Mouse (Mus musculus): ENCODE results near the gene Ctdspl.

Gene Ctdspl

GRCm38 (mm10) chr9:118926111-118926650 lies at the start of gene Ctdspl:
Gene Ctdspl, plus strand, starts transcription at chr9:118926453.
- peak; percentile 54 to 68 for DNase-seq (ENCODE audit: low spot score in 2 of 2)

DNA sequence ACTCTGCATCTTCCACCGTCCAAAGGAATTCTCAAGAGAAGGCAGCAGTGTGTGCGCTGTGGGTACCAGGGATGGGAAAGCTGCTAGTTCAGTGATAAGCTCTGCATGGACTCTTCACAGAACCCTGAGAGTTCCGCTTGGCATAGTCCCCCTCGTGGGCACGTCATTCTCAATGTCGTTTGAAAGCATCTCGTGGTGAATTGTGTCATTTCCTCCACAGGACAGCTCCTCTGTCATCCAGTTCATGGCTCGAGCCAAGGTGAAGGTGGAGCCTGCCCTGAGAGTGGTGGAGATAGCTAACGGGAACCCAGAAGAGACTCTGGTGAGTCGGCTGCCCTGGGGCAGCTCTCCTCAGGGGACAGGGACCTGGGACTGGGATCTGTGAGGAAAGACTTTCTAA lies 49.4 kb upstream of the Ctdspl start:
- no peak for DNase-seq (ENCODE audit: low spot score in 2 of 2)

- DNase-seq (ENCODE audit: low spot score in 2 of 2): no peak
These were observed 48.8 kb upstream of the Ctdspl start for GRCm38 (mm10) chr9:118877365-118878008.

DNA sequence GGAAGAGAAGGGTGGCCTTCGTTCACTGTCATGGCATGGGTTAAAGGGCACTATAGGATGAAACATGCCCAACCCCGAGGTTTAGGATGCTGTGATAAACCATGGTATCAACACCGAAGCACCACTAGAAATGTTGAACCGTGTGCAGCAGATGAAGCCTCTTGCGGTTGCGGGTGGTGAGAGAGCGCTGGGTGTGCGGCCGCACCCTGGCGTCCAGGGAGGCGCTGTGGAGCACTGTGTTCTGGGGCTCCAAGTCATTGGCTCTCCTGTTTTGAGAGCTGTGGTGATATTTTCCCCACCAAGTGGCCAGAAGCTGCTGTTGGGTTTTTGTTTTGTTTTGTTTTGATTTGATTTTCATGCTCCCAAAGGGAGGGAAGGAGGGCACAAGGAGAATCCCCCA lies 47.7 kb upstream of the Ctdspl start:
- DNase-seq (ENCODE audit: low spot score in 2 of 2): no peak

DNA sequence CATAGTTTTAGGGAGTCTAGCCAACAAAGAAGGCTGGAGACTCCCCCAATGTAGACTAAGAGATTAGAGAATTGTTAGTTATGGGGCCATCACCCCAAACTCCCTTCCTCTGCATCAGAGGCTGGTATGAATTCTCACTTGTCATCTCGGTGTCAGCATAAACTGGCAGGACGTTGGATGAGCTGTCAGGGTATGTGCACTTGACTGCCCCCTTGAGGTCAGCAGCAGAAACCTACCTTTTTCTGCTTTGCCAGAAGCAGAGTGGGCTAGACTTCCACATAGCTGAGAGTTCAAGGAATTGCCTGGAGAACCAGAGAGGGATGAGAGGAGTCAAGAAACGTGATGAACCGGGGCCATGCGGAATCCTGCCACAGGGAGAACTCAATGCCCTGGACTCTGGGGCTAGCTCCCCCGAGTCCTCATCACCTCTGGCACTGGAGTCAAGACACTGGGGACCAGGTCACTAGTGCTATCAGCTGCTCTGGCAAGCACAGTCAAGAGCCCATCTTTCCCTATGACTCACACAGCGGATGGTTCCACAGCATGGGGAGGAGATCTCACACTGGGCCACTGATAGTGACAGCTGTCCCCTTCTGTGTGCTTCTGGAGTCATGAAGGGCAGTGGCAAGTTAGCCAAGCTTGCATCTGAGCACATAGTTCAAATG lies 44.8 kb upstream of the Ctdspl start:
- DNase-seq (ENCODE audit: low spot score in 2 of 2): no peak

DNA sequence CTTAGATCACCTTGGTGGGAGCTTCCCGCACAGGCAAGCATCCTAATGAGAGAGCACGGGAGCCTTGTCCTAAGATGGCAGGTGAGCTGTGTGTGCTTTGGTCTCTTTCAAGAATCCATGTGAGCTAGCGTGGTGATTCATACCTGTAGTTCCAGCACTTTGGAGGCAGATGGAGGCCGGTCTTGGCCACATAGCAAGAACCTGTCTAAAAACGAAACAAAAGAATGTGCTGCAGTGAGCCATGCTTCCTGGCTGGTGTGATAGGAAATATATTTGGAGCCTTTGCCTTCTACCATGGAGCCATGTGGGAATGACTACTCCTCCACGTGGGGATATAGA lies 44.3 kb upstream of the Ctdspl start:
- no peak for DNase-seq (ENCODE audit: low spot score in 2 of 2)

DNA sequence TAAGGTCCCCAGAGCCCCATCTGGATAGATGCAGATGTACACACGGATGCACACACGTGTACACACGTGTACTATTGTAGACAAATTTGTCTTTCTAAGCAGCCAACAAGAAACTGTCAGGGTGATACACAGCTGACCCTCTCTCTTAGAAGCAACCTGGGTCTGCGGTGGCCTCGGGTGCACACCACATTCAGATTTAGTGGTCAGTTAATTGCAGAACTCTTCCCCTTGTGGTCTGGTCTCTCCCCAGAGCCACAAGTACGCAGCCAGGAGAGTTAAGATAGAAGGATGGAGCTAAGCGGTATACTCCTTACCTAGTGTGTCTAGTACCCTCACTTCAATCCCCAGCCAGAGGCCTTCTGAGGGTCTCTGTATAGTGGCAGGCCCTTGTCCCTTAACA lies 43.1 kb upstream of the Ctdspl start:
- no peak for DNase-seq (ENCODE audit: low spot score in 2 of 2)

GRCm38 (mm10) chr9:118885785-118886184 lies 40.5 kb upstream of the Ctdspl start:
- DNase-seq (ENCODE audit: low spot score in 2 of 2): no peak

GRCm38 (mm10) chr9:118887201-118887600 lies 39.1 kb upstream of the Ctdspl start:
- no peak for DNase-seq (ENCODE audit: low spot score in 2 of 2)

GRCm38 (mm10) chr9:118887734-118888133 lies 38.5 kb upstream of the Ctdspl start:
- no peak for DNase-seq (ENCODE audit: low spot score in 2 of 2)

DNA sequence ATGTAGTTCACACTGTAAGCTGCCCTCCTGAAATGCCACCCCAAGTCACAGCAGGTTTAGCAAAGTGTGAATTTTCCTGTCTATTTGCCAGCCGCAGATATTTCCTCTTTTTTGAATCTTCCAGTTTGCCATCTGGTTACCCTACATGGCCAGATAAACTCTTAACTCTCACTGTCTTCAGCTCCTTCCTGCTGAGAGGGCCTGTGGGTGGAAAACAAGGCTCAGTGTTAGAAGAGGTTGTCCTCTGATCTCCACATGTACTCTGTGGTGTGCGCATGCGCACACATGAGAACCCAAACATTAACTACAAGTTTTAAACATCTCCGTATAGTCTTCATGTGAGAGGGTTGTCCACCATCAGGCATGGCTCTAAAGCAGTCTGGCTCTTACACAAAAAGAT lies 36.1 kb upstream of the Ctdspl start:
- no peak for DNase-seq (ENCODE audit: low spot score in 2 of 2)

GRCm38 (mm10) chr9:118890645-118891044 lies 35.6 kb upstream of the Ctdspl start:
- DNase-seq (ENCODE audit: low spot score in 2 of 2): no peak

GRCm38 (mm10) chr9:118891068-118891467 lies 35.2 kb upstream of the Ctdspl start:
- no peak for DNase-seq (ENCODE audit: low spot score in 2 of 2)

- DNase-seq (ENCODE audit: low spot score in 2 of 2): no peak
These were observed 34.7 kb upstream of the Ctdspl start for GRCm38 (mm10) chr9:118891593-118891992.

- no peak for DNase-seq (ENCODE audit: low spot score in 2 of 2)
These were observed 31.2 kb upstream of the Ctdspl start for GRCm38 (mm10) chr9:118895101-118895500.

DNA sequence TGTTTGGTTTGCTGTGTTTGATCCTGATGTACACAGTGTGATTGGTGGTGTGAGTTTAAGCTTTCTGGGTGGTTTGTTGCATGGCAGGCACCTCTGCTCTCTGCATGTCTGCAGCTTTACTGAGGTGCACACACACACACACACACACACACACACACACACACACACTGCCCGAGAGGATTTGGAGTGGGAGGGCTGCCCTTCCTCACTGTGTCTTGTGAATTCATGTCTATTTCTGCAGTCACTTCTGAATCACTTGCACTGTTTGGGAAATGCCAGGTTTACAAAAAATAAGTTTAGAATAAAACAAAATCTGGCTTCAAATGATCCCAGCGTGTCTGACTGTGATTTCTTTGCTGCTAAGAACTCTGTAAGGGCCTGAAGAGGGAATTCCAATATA lies 25.6 kb upstream of the Ctdspl start:
- peak in 1 of 2 experiments; percentile 49 for DNase-seq (ENCODE audit: low spot score in 2 of 2)

DNA sequence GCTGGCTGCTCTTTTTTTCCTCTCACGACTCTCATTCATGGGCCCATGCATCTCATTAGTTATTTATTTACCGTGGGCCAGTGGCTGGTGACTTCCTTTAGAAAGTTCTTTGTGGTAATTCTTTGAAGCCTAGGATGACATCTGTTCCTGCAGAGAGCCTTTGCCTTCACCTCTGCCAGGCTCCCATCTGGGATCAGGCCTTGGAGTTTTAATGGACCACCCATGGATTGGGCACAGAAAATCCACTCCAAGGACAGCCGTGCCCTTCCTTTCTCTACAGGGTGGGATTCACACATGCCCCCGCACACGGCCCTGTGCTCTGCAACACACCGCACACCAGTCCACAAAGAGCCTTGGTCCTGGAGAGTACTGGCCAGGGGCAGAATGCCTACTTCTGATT lies 24.3 kb upstream of the Ctdspl start:
- DNase-seq (ENCODE audit: low spot score in 2 of 2): no peak

DNA sequence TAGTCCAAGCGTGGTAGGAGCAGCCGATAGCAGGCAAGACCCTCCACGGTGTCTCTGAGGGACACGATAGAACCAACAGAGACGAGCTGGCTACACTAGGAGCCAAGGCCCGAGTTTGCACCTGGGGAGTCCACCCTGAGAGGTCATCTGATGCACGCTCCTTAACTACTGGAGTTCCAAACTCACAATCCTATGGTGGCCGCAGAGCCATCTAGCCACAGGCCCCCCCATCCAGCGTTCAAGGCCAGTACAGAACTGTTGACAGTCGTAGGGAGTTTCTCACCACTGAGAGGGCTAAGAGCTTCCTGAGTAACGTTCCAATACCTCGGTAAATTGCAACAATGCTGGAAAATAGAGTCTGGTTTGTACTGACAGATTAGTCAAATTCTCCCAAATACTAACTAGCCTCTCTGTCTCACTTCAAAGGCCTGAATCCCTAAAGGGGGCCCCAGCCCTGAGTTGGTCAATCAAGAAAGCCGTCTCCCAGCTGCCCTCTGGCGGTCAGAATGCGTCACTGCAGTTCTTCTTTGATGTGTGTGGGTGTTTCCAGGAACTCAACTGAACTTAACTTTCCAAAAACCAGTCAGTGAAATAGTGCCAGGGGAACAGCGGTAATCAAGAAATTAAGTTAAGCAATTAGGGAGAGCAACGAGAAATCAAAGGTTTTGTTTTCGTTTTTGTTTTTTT lies 18.2 kb upstream of the Ctdspl start:
- DNase-seq (ENCODE audit: low spot score in 2 of 2): peak; percentile 89 to 93

DNA sequence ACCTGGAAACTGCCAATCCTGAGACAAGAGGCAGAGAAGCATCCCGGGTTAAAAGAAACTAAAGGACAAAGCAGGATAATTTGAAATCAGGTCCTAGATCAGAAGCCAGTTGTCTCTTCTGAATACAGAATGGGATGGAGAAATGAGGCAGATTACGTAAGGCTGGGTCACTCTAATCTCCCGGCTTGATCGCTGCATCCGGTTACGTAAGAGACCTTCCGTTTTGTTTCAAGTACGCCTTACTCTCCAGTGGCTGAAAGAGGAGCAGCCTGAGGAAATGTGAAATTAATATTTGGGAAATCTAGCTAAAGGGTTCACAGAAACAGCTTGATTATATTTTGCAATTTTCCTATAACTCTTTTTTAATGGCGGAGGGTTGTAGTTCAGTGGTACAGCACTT lies 13.2 kb upstream of the Ctdspl start:
- DNase-seq (ENCODE audit: low spot score in 2 of 2): no peak

DNA sequence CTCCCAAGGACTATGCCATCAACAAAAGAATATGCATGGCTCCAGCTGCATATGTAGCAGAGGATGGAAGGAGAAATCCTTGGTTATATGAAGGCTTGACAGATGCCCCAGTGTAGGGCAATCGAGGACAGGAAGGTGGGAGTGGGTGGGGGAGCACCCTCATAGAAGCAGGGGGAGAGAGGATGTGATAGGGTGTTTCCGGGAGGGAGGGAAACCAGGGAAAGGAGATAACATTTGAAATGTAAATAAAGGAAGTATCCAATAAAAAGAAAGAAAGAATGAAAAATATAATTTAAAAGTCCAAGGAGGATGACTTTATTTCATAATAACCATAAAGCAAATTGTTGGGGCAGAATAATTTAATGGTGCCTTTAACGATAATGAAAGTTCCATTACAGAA lies 12.6 kb upstream of the Ctdspl start:
- no peak for DNase-seq (ENCODE audit: low spot score in 2 of 2)

- no peak for DNase-seq (ENCODE audit: low spot score in 2 of 2)
These were observed 11.7 kb upstream of the Ctdspl start for GRCm38 (mm10) chr9:118914589-118914988.

DNA sequence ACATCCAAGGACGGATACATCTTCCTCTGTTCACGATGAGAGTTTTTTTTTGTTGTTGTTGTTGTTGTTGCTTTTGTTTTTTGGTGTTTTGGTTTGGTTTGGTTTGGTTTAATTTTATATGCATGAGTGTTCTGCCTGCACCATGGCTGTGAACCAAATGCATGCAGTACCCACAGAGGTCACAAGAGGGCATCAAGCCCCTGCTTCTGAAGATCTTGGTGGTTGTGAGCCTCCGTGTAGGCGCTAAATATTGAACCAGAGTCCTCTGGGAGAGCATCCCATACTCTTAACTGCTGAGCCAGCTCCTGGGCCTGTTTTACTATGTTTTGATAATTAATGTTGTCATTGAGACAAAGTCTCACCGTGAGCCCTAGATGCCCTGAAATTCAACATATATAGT lies 11.0 kb upstream of the Ctdspl start:
- peak in 1 of 2 experiments; percentile 49 for DNase-seq (ENCODE audit: low spot score in 2 of 2)

GRCm38 (mm10) chr9:118919672-118920186 lies 6.5 kb upstream of the Ctdspl start:
- DNase-seq (ENCODE audit: low spot score in 2 of 2): no peak
